Mouse (Mus musculus): ENCODE results near the gene Cox6b1.
A peak's percentile ranks its signal among the peaks of the same experiment; 100 is the strongest.

The Cox6b1 gene

GRCm38 (mm10) chr7:30625530-30626384 lies at the start of gene Cox6b1:
TSS of gene Cox6b1 (minus strand) at chr7:30626151.
- peak; percentile 69 to 77 for DNase-seq (ENCODE audit: low spot score in 2 of 2)

- DNase-seq (ENCODE audit: low spot score in 2 of 2), result no peak
These were observed 45.5 kb upstream of the Cox6b1 start, which contains the start of gene Pmis2 for GRCm38 (mm10) chr7:30671480-30671879. TSS of gene Pmis2 (minus strand) at chr7:30671605.

- DNase-seq (ENCODE audit: low spot score in 2 of 2), result no peak
These were observed 43.3 kb upstream of the Cox6b1 start for GRCm38 (mm10) chr7:30669229-30669628.

GRCm38 (mm10) chr7:30665321-30665720 lies 39.4 kb upstream of the Cox6b1 start:
- DNase-seq (ENCODE audit: low spot score in 2 of 2), result no peak

GRCm38 (mm10) chr7:30664529-30665200 lies 38.7 kb upstream of the Cox6b1 start, which contains the start of gene Haus5:
TSS of gene Haus5 (minus strand) at chr7:30664994.
- DNase-seq (ENCODE audit: low spot score in 2 of 2), result peak; percentile 84 to 93

- DNase-seq (ENCODE audit: low spot score in 2 of 2), result peak; percentile 93 to 96
These were observed 23.9 kb upstream of the Cox6b1 start, which contains the start of gene Rbm42 for GRCm38 (mm10) chr7:30649591-30650540. TSS of gene Rbm42 (minus strand) at chr7:30650317.

GRCm38 (mm10) chr7:30639083-30639482 lies 13.1 kb upstream of the Cox6b1 start:
- DNase-seq (ENCODE audit: low spot score in 2 of 2), result no peak

GRCm38 (mm10) chr7:30636395-30636794 lies 10.4 kb upstream of the Cox6b1 start:
- DNase-seq (ENCODE audit: low spot score in 2 of 2), result no peak

- no peak for DNase-seq (ENCODE audit: low spot score in 2 of 2)
These were observed 9.8 kb upstream of the Cox6b1 start, which contains the start of gene Etv2 for GRCm38 (mm10) chr7:30635752-30636151. TSS of gene Etv2 (minus strand) at chr7:30635852.

- DNase-seq (ENCODE audit: low spot score in 2 of 2), result peak; percentile 18 to 64
These were observed 8.7 kb upstream of the Cox6b1 start for GRCm38 (mm10) chr7:30634621-30635020.

GRCm38 (mm10) chr7:30633762-30634412 lies 7.9 kb upstream of the Cox6b1 start:
- DNase-seq (ENCODE audit: low spot score in 2 of 2), result no peak

GRCm38 (mm10) chr7:30629013-30629412 lies 3.1 kb upstream of the Cox6b1 start:
- no peak for DNase-seq (ENCODE audit: low spot score in 2 of 2)

- DNase-seq (ENCODE audit: low spot score in 2 of 2), result no peak
These were observed 696 bp upstream of the Cox6b1 start for GRCm38 (mm10) chr7:30626647-30627046.

GRCm38 (mm10) chr7:30619202-30619601 lies 6.7 kb downstream of the Cox6b1 start:
- DNase-seq (ENCODE audit: low spot score in 2 of 2), result peak in 1 of 2 experiments; percentile 35

- DNase-seq (ENCODE audit: low spot score in 2 of 2), result no peak
These were observed 7.3 kb downstream of the Cox6b1 start for GRCm38 (mm10) chr7:30618658-30619057.

- no peak for DNase-seq (ENCODE audit: low spot score in 2 of 2)
These were observed 10.7 kb downstream of the Cox6b1 start for GRCm38 (mm10) chr7:30615049-30615760.

GRCm38 (mm10) chr7:30614454-30614853 lies 11.5 kb downstream of the Cox6b1 start:
- DNase-seq (ENCODE audit: low spot score in 2 of 2), result no peak

GRCm38 (mm10) chr7:30613529-30614112 lies 12.3 kb downstream of the Cox6b1 start:
- peak in 1 of 2 experiments; percentile 67 for DNase-seq (ENCODE audit: low spot score in 2 of 2)

- DNase-seq (ENCODE audit: low spot score in 2 of 2), result no peak
These were observed 13.1 kb downstream of the Cox6b1 start, which contains the start of gene Upk1a for GRCm38 (mm10) chr7:30612654-30613402. TSS of gene Upk1a (minus strand) at chr7:30612847.

Data from spleen, postnatal 14 days (tissue).